Mouse (Mus musculus) heart, embryonic 16.5 days (tissue): ENCODE measurements around the gene Vmn2r17. TPM values are rescaled to one million over a fixed set of nuclear protein-coding genes. Genes with fewer than 3 reads are reported as not detected.

ENCODE experiments used
- ATAC-seq: fragments of 200-750 bp; cut with Nextera tagmentation; replicated peaks from 2 replicates; pipeline ENCODE4 v1.8.0; 2017; ENCODE audit warnings: moderate number of reproducible peaks; ENCODE audit not compliant: insufficient read depth, low FRiP score; ENCODE audit errors: extremely low read depth
- H3K27ac ChIP-seq: fragments of 300-500 bp; sonication (generic); 2 replicates; pipeline ENCODE4 v1.5.1; 2014; ENCODE audit warnings: mild to moderate bottlenecking, low read length, control low read depth, moderate library complexity
- H3K27me3 ChIP-seq: fragments of 300-500 bp; sonication (generic); 2 replicates; pipeline ENCODE4 v1.6.1; 2014; ENCODE audit warnings: low read length, mixed read lengths; ENCODE audit not compliant: control insufficient read depth, insufficient read depth
- H3K36me3 ChIP-seq: fragments of 300-500 bp; sonication (generic); 2 replicates; pipeline ENCODE4 v1.6.1; 2014; ENCODE audit not compliant: control insufficient read depth, insufficient read depth
- H3K4me1 ChIP-seq: fragments of 300-500 bp; sonication (generic); 2 replicates; pipeline ENCODE4 v1.6.1; 2014; ENCODE audit warnings: low read length, mixed read lengths; ENCODE audit not compliant: control insufficient read depth, insufficient read depth
- H3K4me2 ChIP-seq: fragments of 300-500 bp; sonication (generic); 2 replicates; pipeline ENCODE4 v1.6.1; 2014; ENCODE audit warnings: low read depth, mild to moderate bottlenecking, control low read depth, low read length
- H3K4me3 ChIP-seq: fragments of 300-500 bp; sonication (generic); 2 replicates; pipeline ENCODE4 v1.5.1; 2014; ENCODE audit warnings: mild to moderate bottlenecking, control low read depth, low read length
- H3K9ac ChIP-seq: fragments of 300-500 bp; sonication (generic); 2 replicates; pipeline ENCODE4 v1.6.1; 2014; ENCODE audit warnings: low read length, control low read depth
- H3K9me3 ChIP-seq: fragments of 300-500 bp; sonication (generic); replicated peaks from 2 replicates; pipeline ENCODE4 v1.6.1; 2016; ENCODE audit warnings: low read length; ENCODE audit not compliant: control insufficient read depth
- WGBS: fragments of 180-500 bp; shearing (Covaris S2); extraction: QIAGEN DNeasy Blood & Tissue Kit; methylation state at CpG from one replicate; pipeline ENCODE4 v1.1.7; 2014; 5-methylcytosine and 5-hydroxymethylcytosine counted together
- polyA plus RNA-seq: library from polyadenylated mRNA; unstranded; fragments of >200 nt; fragmentation: Nextera tagmentation; extraction: Ambion mirVana; gene quantifications from 2 replicates; pipeline ENCODE4 v1.2.1, GENCODE M21; 2015

The Vmn2r17 gene
- polyA plus RNA-seq = not detected in 2 replicates

DNA sequence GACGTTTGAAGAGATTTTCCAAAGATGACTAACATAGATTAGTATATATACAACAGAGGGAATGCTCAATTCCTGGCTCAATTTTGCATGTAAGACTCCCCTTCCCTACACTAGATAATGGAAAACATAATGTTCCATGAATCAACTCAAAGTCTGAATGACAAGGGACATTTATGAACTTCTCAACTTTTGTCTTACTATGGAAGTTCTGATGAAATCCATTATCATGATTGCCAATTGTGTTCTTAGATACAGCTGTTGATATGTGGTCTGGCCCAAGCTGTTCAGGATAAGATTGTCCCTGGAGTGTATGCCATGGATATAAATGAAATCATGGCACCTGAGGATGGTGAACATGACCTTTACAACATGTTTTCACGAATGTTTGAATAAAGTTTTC lies at the start of gene Vmn2r17:
TSS of gene Vmn2r17 (plus strand) at position 301 of the 400 bp plus-strand sequence.
- no peak within 1 kb of the TSS for H3K9ac ChIP-seq
- H3K4me3 ChIP-seq = no peak within 1 kb of the TSS
- no peak for ATAC-seq
- WGBS = 48% methylated on average over 2 of the region's 2 CpGs
- H3K4me1 ChIP-seq = no peaks in the 10 kb centered on the region
- H3K36me3 ChIP-seq = no peaks in the 10 kb centered on the region
- no peak within 1 kb of the TSS for H3K4me2 ChIP-seq
- H3K9me3 ChIP-seq = peaks cover 5% of the 10 kb centered on the region
- no peaks in the 10 kb centered on the region for H3K27me3 ChIP-seq
- H3K27ac ChIP-seq = no peak within 1 kb of the TSS

DNA sequence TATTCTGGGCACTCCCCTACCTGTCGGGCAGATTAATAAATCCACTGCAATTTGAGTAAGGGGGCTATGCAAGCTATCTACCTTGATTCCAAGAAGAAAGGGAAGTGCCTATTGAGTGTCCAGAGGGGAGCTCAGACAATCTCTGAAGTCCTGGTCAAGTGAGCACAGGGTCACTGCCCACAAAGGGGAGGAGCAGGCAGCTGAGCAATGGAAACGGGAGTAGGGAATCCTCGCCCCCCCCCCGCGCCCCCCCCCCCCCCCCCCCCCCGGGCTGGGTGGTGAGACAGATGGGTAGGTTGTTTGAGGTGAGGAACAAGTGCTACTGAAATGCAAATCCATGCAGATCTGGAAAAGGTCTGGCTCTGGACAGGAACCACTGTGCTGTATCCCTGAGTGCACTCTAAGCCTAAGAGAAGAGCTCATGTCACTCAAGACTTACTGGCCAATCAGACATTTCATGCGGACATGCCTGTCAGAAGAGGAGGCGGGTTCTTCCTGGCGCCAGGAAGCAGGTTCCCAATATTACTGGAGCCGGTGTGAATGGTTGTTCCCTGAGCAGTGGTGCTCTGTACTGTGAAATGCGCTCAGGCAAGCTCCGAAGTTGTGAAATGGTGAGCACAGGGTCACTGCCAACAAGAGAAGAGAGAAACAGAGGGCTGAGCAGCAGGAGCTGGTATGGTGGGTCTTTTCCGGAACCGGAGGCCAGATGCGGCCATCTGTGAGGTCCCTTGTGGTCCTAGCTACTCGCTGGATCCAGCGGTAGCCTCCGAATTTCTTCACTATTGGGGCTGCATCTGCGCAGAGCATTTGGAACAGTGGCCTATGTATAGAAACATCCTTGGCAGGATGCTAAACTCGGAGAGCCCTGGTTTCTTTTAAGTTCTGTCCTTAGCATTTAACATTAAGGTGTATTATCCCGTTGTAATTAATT lies 47.4 kb downstream of the Vmn2r17 start:
- Histone ChIP-seq H3K27me3 (no peaks in the 10 kb centered on the region), H3K4me2 (peak overlapping the region; percentile 36), H3K9me3 (peaks cover 10% of the 10 kb centered on the region; the same call in 1 of the 2 replicates), H3K27ac (no peak overlapping the region), H3K36me3 (no peaks in the 10 kb centered on the region), H3K4me3 (peak overlapping the region; percentile 32), H3K4me1 (no peaks in the 10 kb centered on the region), H3K9ac (no peak overlapping the region)
- no peak for ATAC-seq
- 23% methylated on average over 18 of the region's 21 CpGs for WGBS

DNA sequence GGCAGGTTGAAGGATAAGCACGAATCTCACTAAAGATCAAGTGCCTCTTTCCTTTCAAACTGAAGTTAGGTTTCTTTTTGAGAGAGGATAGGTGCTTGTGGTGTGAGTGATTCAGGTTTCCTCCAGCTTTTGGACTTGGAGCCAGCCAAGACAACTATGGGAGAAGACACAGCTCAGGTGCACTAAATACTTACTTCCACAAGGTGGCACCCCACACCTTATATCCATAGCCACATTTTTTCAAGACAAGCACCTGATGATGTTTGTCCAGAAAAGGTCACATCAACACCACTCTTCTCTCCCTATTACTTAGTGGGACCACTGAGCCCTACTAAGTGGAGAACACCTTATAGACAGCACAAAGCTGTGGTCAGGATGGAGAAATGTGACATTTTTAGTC lies 87.2 kb downstream of the Vmn2r17 start:
- 0% methylated on average over 1 of the region's 1 CpGs for WGBS
- H3K36me3 ChIP-seq = no peaks in the 10 kb centered on the region
- H3K27me3 ChIP-seq = no peaks in the 10 kb centered on the region

More for the DNA sequence above, 87.2 kb downstream of the Vmn2r17 start:
- no peak for ATAC-seq
- Histone ChIP-seq H3K27ac (no peak overlapping the region), H3K9me3 (no peaks in the 10 kb centered on the region; the same call in 1 of the 2 replicates), H3K9ac (no peak overlapping the region), H3K4me3 (no peak overlapping the region), H3K4me2 (no peak overlapping the region), H3K4me1 (no peaks in the 10 kb centered on the region)

Other genes starting within 250 kb of the Vmn2r17 start
- not detected in 2 replicates for gene Vmn2r13, start 227.5 kb upstream of the Vmn2r17 start, polyA plus RNA-seq
- gene Vmn2r14, start 195.0 kb upstream of the Vmn2r17 start, polyA plus RNA-seq = not detected in 2 replicates
- gene Vmn2r15, start 122.0 kb upstream of the Vmn2r17 start, polyA plus RNA-seq = not detected in 2 replicates
- gene Vmn2r16, start 89.5 kb upstream of the Vmn2r17 start, polyA plus RNA-seq = not detected in 2 replicates
- 9.0 and 10.0 TPM in 2 replicates for gene Crlf2, start 139.3 kb downstream of the Vmn2r17 start, polyA plus RNA-seq